Mouse (Mus musculus): ENCODE measurements around the gene Ankrd50. TPM values are rescaled to one million over a fixed set of nuclear protein-coding genes. Genes with fewer than 3 reads are reported as not detected.
A peak's percentile ranks its signal among the peaks of the same experiment; 100 is the strongest.

The Ankrd50 gene
- polyA plus RNA-seq (2015; fragmentation: Nextera tagmentation; extraction: Ambion mirVana), result 19.9 and 21.8 TPM in 2 replicates

GRCm38 (mm10) chr3:38484191-38485106, at the start of gene Ankrd50:
Ankrd50 (minus strand) TSS chr3:38484844.
- WGBS, result under 1% methylated on average over 62 of the region's 81 CpGs
- peak; percentile 95 for ATAC-seq
- peaks cover 5% of the 10 kb centered on the region for H3K36me3 ChIP-seq (ENCODE audit: poor library complexity, severe bottlenecking)

GRCm38 (mm10) chr3:38534245-38534644, 49.6 kb upstream of the Ankrd50 start:
- Histone ChIP-seq H3K9ac (no peak overlapping the region), H3K4me3 (no peak overlapping the region), H3K27me3 (no peaks in the 10 kb centered on the region), H3K4me1 (no peaks in the 10 kb centered on the region), H3K9me3 (replicated peaks) (no peaks in the 10 kb centered on the region; the same call in 1 of the 2 replicates), H3K4me2 (no peak overlapping the region), H3K36me3 (ENCODE audit: poor library complexity, severe bottlenecking) (no peaks in the 10 kb centered on the region), H3K27ac (no peak overlapping the region)
- ATAC-seq, result no peak
- 89% methylated on average over 6 of the region's 6 CpGs for WGBS

More at GRCm38 (mm10) chr3:38484191-38485106, at the start of gene Ankrd50:
- H3K4me1 ChIP-seq, result peaks cover 41% of the 10 kb centered on the region
- peak within 1 kb of the TSS; percentile 95 for H3K27ac ChIP-seq
- H3K4me2 ChIP-seq, result peak within 1 kb of the TSS; percentile 78
- H3K4me3 ChIP-seq, result peak within 1 kb of the TSS; percentile 89
- no peaks in the 10 kb centered on the region for H3K9me3 ChIP-seq (replicated peaks)
- no peaks in the 10 kb centered on the region for H3K27me3 ChIP-seq
- H3K9ac ChIP-seq, result peak within 1 kb of the TSS; percentile 97

GRCm38 (mm10) chr3:38520426-38520825, 35.8 kb upstream of the Ankrd50 start:
- no peak for ATAC-seq
- no peak overlapping the region for H3K4me3 ChIP-seq
- H3K4me1 ChIP-seq, result no peaks in the 10 kb centered on the region
- H3K27ac ChIP-seq, result no peak overlapping the region
- no peaks in the 10 kb centered on the region for H3K27me3 ChIP-seq
- WGBS, result 82% methylated on average over 2 of the region's 2 CpGs
- H3K4me2 ChIP-seq, result no peak overlapping the region
- no peak overlapping the region for H3K9ac ChIP-seq
- H3K9me3 ChIP-seq (replicated peaks), result no peaks in the 10 kb centered on the region
- no peaks in the 10 kb centered on the region for H3K36me3 ChIP-seq (ENCODE audit: poor library complexity, severe bottlenecking)

- Histone ChIP-seq H3K27me3 (no peaks in the 10 kb centered on the region), H3K27ac (no peak overlapping the region), H3K9ac (no peak overlapping the region), H3K4me3 (no peak overlapping the region), H3K4me2 (no peak overlapping the region), H3K4me1 (no peaks in the 10 kb centered on the region), H3K36me3 (ENCODE audit: poor library complexity, severe bottlenecking) (no peaks in the 10 kb centered on the region), H3K9me3 (replicated peaks) (no peaks in the 10 kb centered on the region)
- no peak for ATAC-seq
- WGBS, result 67% methylated on average over 3 of the region's 3 CpGs
Observed at GRCm38 (mm10) chr3:38519971-38520370, 35.3 kb upstream of the Ankrd50 start.

GRCm38 (mm10) chr3:38503606-38504005, 19.0 kb upstream of the Ankrd50 start:
- Histone ChIP-seq H3K4me3 (no peak overlapping the region), H3K9me3 (replicated peaks) (no peaks in the 10 kb centered on the region), H3K4me1 (peaks cover 4% of the 10 kb centered on the region; the same call in 1 of the 2 replicates), H3K27me3 (no peaks in the 10 kb centered on the region), H3K4me2 (no peak overlapping the region), H3K36me3 (ENCODE audit: poor library complexity, severe bottlenecking) (no peaks in the 10 kb centered on the region), H3K9ac (no peak overlapping the region), H3K27ac (no peak overlapping the region)
- ATAC-seq, result no peak
- WGBS, result 72% methylated on average over 4 of the region's 4 CpGs

- Histone ChIP-seq H3K27me3 (no peaks in the 10 kb centered on the region), H3K4me1 (peaks cover 4% of the 10 kb centered on the region; the same call in 1 of the 2 replicates), H3K4me2 (no peak overlapping the region), H3K36me3 (ENCODE audit: poor library complexity, severe bottlenecking) (no peaks in the 10 kb centered on the region), H3K9me3 (replicated peaks) (no peaks in the 10 kb centered on the region), H3K9ac (no peak overlapping the region), H3K27ac (no peak overlapping the region), H3K4me3 (no peak overlapping the region)
- 25% methylated on average over 5 of the region's 5 CpGs for WGBS
- 0 out of 2 replicates have a peak, but pooled peaks have one; percentile 38 for ATAC-seq
Observed at GRCm38 (mm10) chr3:38502156-38502555, 17.5 kb upstream of the Ankrd50 start.

- Histone ChIP-seq H3K9ac (no peak overlapping the region), H3K27me3 (no peaks in the 10 kb centered on the region), H3K27ac (no peak overlapping the region), H3K4me2 (no peak overlapping the region), H3K36me3 (ENCODE audit: poor library complexity, severe bottlenecking) (no peaks in the 10 kb centered on the region), H3K4me3 (no peak overlapping the region), H3K4me1 (peaks cover 4% of the 10 kb centered on the region; the same call in 1 of the 2 replicates), H3K9me3 (replicated peaks) (no peaks in the 10 kb centered on the region)
- 84% methylated on average over 2 of the region's 2 CpGs for WGBS
- no peak for ATAC-seq
Observed at GRCm38 (mm10) chr3:38501739-38502138, 17.1 kb upstream of the Ankrd50 start.

GRCm38 (mm10) chr3:38501316-38501715, 16.7 kb upstream of the Ankrd50 start:
- WGBS, result 63% methylated on average over 5 of the region's 5 CpGs
- no peaks in the 10 kb centered on the region for H3K9me3 ChIP-seq (replicated peaks)
- ATAC-seq, result 0 out of 2 replicates have a peak, but pooled peaks have one; percentile 36
- no peak overlapping the region for H3K4me2 ChIP-seq
- H3K27me3 ChIP-seq, result no peaks in the 10 kb centered on the region
- no peak overlapping the region for H3K9ac ChIP-seq
- H3K4me1 ChIP-seq, result peaks cover 4% of the 10 kb centered on the region; the same call in 1 of the 2 replicates
- no peak overlapping the region for H3K27ac ChIP-seq
- no peak overlapping the region for H3K4me3 ChIP-seq
- no peaks in the 10 kb centered on the region for H3K36me3 ChIP-seq (ENCODE audit: poor library complexity, severe bottlenecking)

- Histone ChIP-seq H3K4me1 (peaks cover 4% of the 10 kb centered on the region; the same call in 1 of the 2 replicates), H3K9me3 (replicated peaks) (no peaks in the 10 kb centered on the region), H3K9ac (no peak overlapping the region), H3K36me3 (ENCODE audit: poor library complexity, severe bottlenecking) (no peaks in the 10 kb centered on the region), H3K4me2 (no peak overlapping the region), H3K27ac (no peak overlapping the region), H3K4me3 (no peak overlapping the region), H3K27me3 (no peaks in the 10 kb centered on the region)
- 97% methylated on average over 3 of the region's 3 CpGs for WGBS
- no peak for ATAC-seq
Observed at GRCm38 (mm10) chr3:38498561-38498960, 13.9 kb upstream of the Ankrd50 start.

- 81% methylated on average over 3 of the region's 3 CpGs for WGBS
- Histone ChIP-seq H3K4me1 (peaks cover 3% of the 10 kb centered on the region; the same call in 1 of the 2 replicates), H3K27me3 (no peaks in the 10 kb centered on the region), H3K4me2 (no peak overlapping the region), H3K4me3 (no peak overlapping the region), H3K27ac (no peak overlapping the region), H3K9ac (no peak overlapping the region), H3K9me3 (replicated peaks) (no peaks in the 10 kb centered on the region), H3K36me3 (ENCODE audit: poor library complexity, severe bottlenecking) (no peaks in the 10 kb centered on the region)
- no peak for ATAC-seq
Observed at GRCm38 (mm10) chr3:38496795-38497385, 12.2 kb upstream of the Ankrd50 start.

GRCm38 (mm10) chr3:38491702-38492101, 7.1 kb upstream of the Ankrd50 start:
- Histone ChIP-seq H3K9me3 (replicated peaks) (no peaks in the 10 kb centered on the region), H3K27ac (no peak overlapping the region), H3K27me3 (no peaks in the 10 kb centered on the region), H3K4me2 (no peak overlapping the region), H3K36me3 (ENCODE audit: poor library complexity, severe bottlenecking) (no peaks in the 10 kb centered on the region), H3K4me3 (no peak overlapping the region), H3K9ac (no peak overlapping the region), H3K4me1 (no peaks in the 10 kb centered on the region)
- ATAC-seq, result no peak
- 78% methylated on average over 3 of the region's 3 CpGs for WGBS

GRCm38 (mm10) chr3:38491236-38491635, 6.6 kb upstream of the Ankrd50 start:
- Histone ChIP-seq H3K4me2 (no peak overlapping the region), H3K4me1 (no peaks in the 10 kb centered on the region), H3K27ac (no peak overlapping the region), H3K9me3 (replicated peaks) (no peaks in the 10 kb centered on the region), H3K9ac (no peak overlapping the region), H3K36me3 (ENCODE audit: poor library complexity, severe bottlenecking) (no peaks in the 10 kb centered on the region), H3K27me3 (no peaks in the 10 kb centered on the region), H3K4me3 (no peak overlapping the region)
- ATAC-seq, result no peak
- 80% methylated on average over 3 of the region's 3 CpGs for WGBS
